Mouse (Mus musculus): ENCODE data around the gene Emc6. TPM values are rescaled to one million over a fixed set of nuclear protein-coding genes. Genes with fewer than 3 reads are reported as not detected.

The Emc6 gene
- polyA plus RNA-seq, 1 experiment from 2014 or later = 123 TPM

- Histone ChIP-seq H3K36me3 (peaks cover 10% of the 10 kb centered on the region), H3K27me3 (no peaks in the 10 kb centered on the region), H3K9me3 (no peaks in the 10 kb centered on the region), H3K27ac (no peak overlapping the region), H3K4me3 (replicated peaks) (peak overlapping the region; percentile 74), H3K4me2 (replicated peaks) (peak overlapping the region; percentile 91), H3K4me1 (replicated peaks) (peaks cover 28% of the 10 kb centered on the region), H3K9ac (replicated peaks) (peak overlapping the region; percentile 84)
- 5% methylated on average over 12 of the region's 12 CpGs for WGBS
- no peak for ATAC-seq
Measured at GRCm38 (mm10) chr11:73199879-73200278, 23.0 kb upstream of the Emc6 start.

- Histone ChIP-seq H3K4me1 (replicated peaks) (peaks cover 28% of the 10 kb centered on the region), H3K4me2 (replicated peaks) (peak within 1 kb of the TSS; percentile 91), H3K9ac (replicated peaks) (peak within 1 kb of the TSS; percentile 84), H3K27ac (peak within 1 kb of the TSS; percentile 56; the same call in 1 of the 2 replicates), H3K36me3 (peaks cover 10% of the 10 kb centered on the region), H3K27me3 (no peaks in the 10 kb centered on the region), H3K4me3 (replicated peaks) (peak within 1 kb of the TSS; percentile 74), H3K9me3 (no peaks in the 10 kb centered on the region)
- ATAC-seq = peak; percentile 97
- under 1% methylated on average over 32 of the region's 32 CpGs for WGBS
Measured at GRCm38 (mm10) chr11:73199230-73199712, 22.4 kb upstream of the Emc6 start, which contains the start of gene Shpk. TSS of gene Shpk (plus strand) at chr11:73199460.

- Histone ChIP-seq H3K4me2 (replicated peaks) (peak within 1 kb of the TSS; percentile 91), H3K4me1 (replicated peaks) (peaks cover 28% of the 10 kb centered on the region), H3K27ac (peak within 1 kb of the TSS; percentile 56; the same call in 1 of the 2 replicates), H3K27me3 (no peaks in the 10 kb centered on the region), H3K4me3 (replicated peaks) (peak within 1 kb of the TSS; percentile 74), H3K9ac (replicated peaks) (peak within 1 kb of the TSS; percentile 84), H3K36me3 (peaks cover 10% of the 10 kb centered on the region), H3K9me3 (no peaks in the 10 kb centered on the region)
- ATAC-seq = peak; percentile 97
- whole genome bisulfite sequencing = under 1% methylated on average over 22 of the region's 22 CpGs
Measured at GRCm38 (mm10) chr11:73198603-73199229, 21.9 kb upstream of the Emc6 start, which contains the start of gene Ctns. TSS of gene Ctns (minus strand) at chr11:73199042.

GRCm38 (mm10) chr11:73198190-73198589, 21.4 kb upstream of the Emc6 start:
- Histone ChIP-seq H3K4me1 (replicated peaks) (peaks cover 28% of the 10 kb centered on the region), H3K9me3 (no peaks in the 10 kb centered on the region), H3K27ac (no peak overlapping the region), H3K4me2 (replicated peaks) (peak overlapping the region; percentile 91), H3K4me3 (replicated peaks) (peak overlapping the region; percentile 74), H3K36me3 (peaks cover 10% of the 10 kb centered on the region), H3K9ac (replicated peaks) (peak overlapping the region; percentile 84), H3K27me3 (no peaks in the 10 kb centered on the region)
- 2% methylated on average over 1 of the region's 1 CpGs for WGBS
- no peak for ATAC-seq

- no peaks in the 10 kb centered on the region for H3K9me3 ChIP-seq
- no peak overlapping the region for H3K27ac ChIP-seq
- no peaks in the 10 kb centered on the region for H3K27me3 ChIP-seq
- 83% methylated on average over 2 of the region's 2 CpGs for WGBS
- peaks cover 21% of the 10 kb centered on the region for H3K4me1 ChIP-seq (replicated peaks)
- no peak overlapping the region for H3K9ac ChIP-seq (replicated peaks)
- no peak for ATAC-seq
- H3K4me3 ChIP-seq (replicated peaks) = no peak overlapping the region
- H3K36me3 ChIP-seq = peaks cover 46% of the 10 kb centered on the region
- H3K4me2 ChIP-seq (replicated peaks) = no peak overlapping the region
Measured at GRCm38 (mm10) chr11:73194444-73194843, 17.6 kb upstream of the Emc6 start.

GRCm38 (mm10) chr11:73193047-73193446, 16.2 kb upstream of the Emc6 start:
- H3K27me3 ChIP-seq = no peaks in the 10 kb centered on the region
- no peak overlapping the region for H3K4me3 ChIP-seq (replicated peaks)
- no peak overlapping the region for H3K27ac ChIP-seq
- no peak overlapping the region for H3K9ac ChIP-seq (replicated peaks)
- peaks cover 60% of the 10 kb centered on the region for H3K36me3 ChIP-seq
- ATAC-seq = no peak
- H3K4me2 ChIP-seq (replicated peaks) = no peak overlapping the region
- peaks cover 16% of the 10 kb centered on the region for H3K4me1 ChIP-seq (replicated peaks)
- no peaks in the 10 kb centered on the region for H3K9me3 ChIP-seq
- WGBS = 82% methylated on average over 6 of the region's 6 CpGs

GRCm38 (mm10) chr11:73187231-73187630, 10.4 kb upstream of the Emc6 start:
- Histone ChIP-seq H3K27me3 (no peaks in the 10 kb centered on the region), H3K4me2 (replicated peaks) (no peak overlapping the region), H3K9ac (replicated peaks) (no peak overlapping the region), H3K4me1 (replicated peaks) (no peaks in the 10 kb centered on the region), H3K4me3 (replicated peaks) (no peak overlapping the region), H3K9me3 (no peaks in the 10 kb centered on the region), H3K36me3 (peaks cover 95% of the 10 kb centered on the region), H3K27ac (no peak overlapping the region)
- no peak for ATAC-seq
- WGBS = 89% methylated on average over 6 of the region's 6 CpGs

- Histone ChIP-seq H3K36me3 (peaks cover 85% of the 10 kb centered on the region), H3K4me2 (replicated peaks) (no peak overlapping the region), H3K27me3 (no peaks in the 10 kb centered on the region), H3K9me3 (no peaks in the 10 kb centered on the region), H3K4me3 (replicated peaks) (no peak overlapping the region), H3K4me1 (replicated peaks) (no peaks in the 10 kb centered on the region), H3K27ac (no peak overlapping the region), H3K9ac (replicated peaks) (no peak overlapping the region)
- ATAC-seq = no peak; the same call in 1 of the 2 replicates
- 94% methylated on average over 10 of the region's 10 CpGs for WGBS
Measured at GRCm38 (mm10) chr11:73185872-73186615, 9.2 kb upstream of the Emc6 start.

DNA sequence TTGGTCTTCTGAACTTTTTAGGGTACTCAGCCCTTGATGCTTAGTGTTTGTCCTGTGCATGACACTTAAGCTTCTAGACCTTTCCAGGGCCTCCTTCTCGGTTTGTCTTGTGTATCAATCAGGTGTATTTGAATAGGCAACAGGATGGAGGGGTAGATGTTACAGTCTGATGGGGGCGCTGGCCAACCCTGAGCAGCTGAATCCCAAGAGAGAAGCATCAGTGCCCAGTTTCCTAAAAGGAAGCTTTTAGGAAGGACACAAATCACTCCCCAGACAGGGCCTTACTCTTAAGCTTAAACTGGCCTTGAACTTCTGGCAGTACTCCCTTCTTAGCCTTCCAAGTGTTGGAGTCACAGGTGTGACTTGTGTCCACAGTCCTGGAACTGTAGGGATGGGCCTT, 1.1 kb upstream of the Emc6 start:
- ATAC-seq = no peak
- WGBS = 0% methylated on average over 2 of the region's 2 CpGs
- no peaks in the 10 kb centered on the region for H3K27me3 ChIP-seq
- peak overlapping the region; percentile 92 for H3K9ac ChIP-seq (replicated peaks)
- peaks cover 42% of the 10 kb centered on the region for H3K4me1 ChIP-seq (replicated peaks)
- H3K36me3 ChIP-seq = peaks cover 30% of the 10 kb centered on the region
- H3K4me2 ChIP-seq (replicated peaks) = peak overlapping the region; percentile 69
- H3K27ac ChIP-seq = peak overlapping the region; percentile 88
- peak overlapping the region; percentile 96 for H3K4me3 ChIP-seq (replicated peaks)
- no peaks in the 10 kb centered on the region for H3K9me3 ChIP-seq

DNA sequence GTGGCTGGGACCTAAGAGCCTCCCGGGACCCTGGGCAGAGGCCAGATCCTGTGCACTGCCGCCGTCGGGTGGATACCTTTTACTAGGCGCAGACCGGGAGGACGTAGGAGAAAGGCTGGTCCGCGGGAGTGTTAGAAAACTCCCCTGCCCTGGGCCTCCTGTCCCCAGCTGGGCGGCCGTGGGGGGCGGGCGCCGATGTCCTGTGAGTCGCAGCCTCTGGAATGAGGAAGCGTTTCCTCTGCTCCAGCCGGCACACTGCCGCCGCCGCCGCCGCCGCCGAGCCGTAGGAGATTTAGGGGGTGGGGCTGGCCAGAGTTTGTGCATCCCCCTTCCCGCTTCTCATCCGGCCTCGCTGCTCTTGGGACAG, 655 bp upstream of the Emc6 start:
- peaks cover 28% of the 10 kb centered on the region for H3K36me3 ChIP-seq
- WGBS = under 1% methylated on average over 28 of the region's 28 CpGs
- H3K4me3 ChIP-seq (replicated peaks) = peak overlapping the region; percentile 96
- H3K4me2 ChIP-seq (replicated peaks) = peak overlapping the region; percentile 69
- ATAC-seq = no peak
- no peaks in the 10 kb centered on the region for H3K27me3 ChIP-seq
- no peaks in the 10 kb centered on the region for H3K9me3 ChIP-seq
- peaks cover 42% of the 10 kb centered on the region for H3K4me1 ChIP-seq (replicated peaks)
- peak overlapping the region; percentile 92 for H3K9ac ChIP-seq (replicated peaks)
- H3K27ac ChIP-seq = peak overlapping the region; percentile 88

DNA sequence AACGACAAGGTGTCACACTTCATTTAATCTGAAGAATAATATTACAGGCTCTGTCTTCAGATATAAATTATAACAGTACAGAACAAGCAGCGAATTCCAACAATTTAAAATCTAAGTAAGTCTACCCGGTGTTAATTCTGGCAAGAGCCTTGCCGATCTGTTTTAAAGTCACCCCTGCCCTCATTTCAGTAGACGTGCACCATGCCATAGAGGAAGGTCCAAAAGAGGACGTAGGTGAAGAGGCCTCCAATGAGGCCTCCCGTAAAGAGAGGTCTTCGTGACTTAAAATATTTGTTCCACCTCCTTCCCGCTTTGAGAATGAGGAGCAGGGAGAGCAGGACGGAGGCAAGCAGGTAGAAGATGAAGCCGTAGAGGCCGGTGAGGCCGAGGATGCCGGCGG, 651 bp downstream of the Emc6 start:
- H3K9me3 ChIP-seq = no peaks in the 10 kb centered on the region
- H3K4me1 ChIP-seq (replicated peaks) = peaks cover 42% of the 10 kb centered on the region
- no peak for ATAC-seq

DNA sequence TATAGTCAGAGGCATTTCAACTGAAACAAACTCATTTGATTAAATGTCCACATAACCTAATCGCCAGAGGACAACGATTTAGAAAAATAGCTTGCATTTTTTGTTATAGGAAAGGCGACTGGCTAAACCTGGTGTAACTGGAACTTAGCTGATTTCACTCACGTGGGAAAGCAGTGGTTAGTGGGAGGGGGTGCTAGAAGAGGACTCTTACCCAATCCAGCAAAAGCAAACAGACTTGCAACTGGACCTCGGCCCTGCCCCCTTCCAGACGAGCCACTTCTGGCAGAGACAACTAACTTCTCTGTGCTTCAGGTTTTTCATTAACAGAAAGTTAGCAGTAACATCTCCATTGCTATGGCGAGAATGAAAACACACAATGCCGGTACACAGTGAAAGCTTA, 1.2 kb downstream of the Emc6 start:
- H3K4me3 ChIP-seq (replicated peaks) = peak overlapping the region; percentile 96
- WGBS = 55% methylated on average over 8 of the region's 8 CpGs
- peaks cover 39% of the 10 kb centered on the region for H3K36me3 ChIP-seq
- H3K9ac ChIP-seq (replicated peaks) = peak overlapping the region; percentile 95
- no peaks in the 10 kb centered on the region for H3K27me3 ChIP-seq
- no peak for ATAC-seq
- peaks cover 42% of the 10 kb centered on the region for H3K4me1 ChIP-seq (replicated peaks)
- peak overlapping the region; percentile 81 for H3K4me2 ChIP-seq (replicated peaks)
- no peak overlapping the region for H3K27ac ChIP-seq
- H3K9me3 ChIP-seq = no peaks in the 10 kb centered on the region

More for the DNA sequence above, 651 bp downstream of the Emc6 start:
- H3K4me3 ChIP-seq (replicated peaks) = peak overlapping the region; percentile 96
- H3K9ac ChIP-seq (replicated peaks) = peak overlapping the region; percentile 95
- H3K27me3 ChIP-seq = no peaks in the 10 kb centered on the region
- peaks cover 37% of the 10 kb centered on the region for H3K36me3 ChIP-seq
- peak overlapping the region; percentile 86 for H3K27ac ChIP-seq
- H3K4me2 ChIP-seq (replicated peaks) = peak overlapping the region; percentile 81
- WGBS = 2% methylated on average over 14 of the region's 15 CpGs
